Mouse (Mus musculus) B cell, adult 2 months (primary cell): ENCODE results near the gene Clba1.

Experiments
- DNase-seq, 2 experiments: peaks; one replicate each; pipeline ENCODE4 v3.0.0; 2022

The Clba1 gene

DNA sequence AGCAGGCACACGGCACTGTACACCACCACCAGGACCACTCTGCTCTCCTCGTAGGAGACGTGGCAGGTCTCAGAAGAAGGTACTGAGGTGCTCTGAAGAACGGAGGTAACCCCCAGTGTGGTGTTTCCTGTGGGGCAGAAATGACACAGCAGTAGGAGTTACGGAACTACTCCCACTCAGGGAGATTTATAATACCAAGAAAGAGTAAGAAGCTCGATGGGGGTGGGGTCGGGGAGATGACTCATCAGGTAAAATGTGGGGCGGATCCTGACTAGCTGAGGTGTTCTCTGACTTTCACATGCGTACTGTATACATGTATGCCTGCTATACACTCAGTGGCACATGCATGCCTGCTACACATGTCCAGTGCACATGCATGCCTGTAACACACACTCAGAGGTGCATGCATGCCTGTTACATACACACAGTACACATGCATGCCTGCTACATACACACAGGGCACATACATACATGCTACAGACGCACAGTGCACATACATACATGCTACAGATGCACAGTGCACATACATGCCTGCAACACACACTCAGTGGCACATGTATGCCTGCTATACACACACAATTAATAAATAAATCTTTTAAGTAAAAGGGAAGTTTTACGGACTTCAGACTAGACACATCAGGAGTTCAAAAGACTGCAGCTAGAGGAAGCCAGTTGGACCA is 44.5 kb downstream of the Clba1 start:
- DNase-seq = no peak

DNA sequence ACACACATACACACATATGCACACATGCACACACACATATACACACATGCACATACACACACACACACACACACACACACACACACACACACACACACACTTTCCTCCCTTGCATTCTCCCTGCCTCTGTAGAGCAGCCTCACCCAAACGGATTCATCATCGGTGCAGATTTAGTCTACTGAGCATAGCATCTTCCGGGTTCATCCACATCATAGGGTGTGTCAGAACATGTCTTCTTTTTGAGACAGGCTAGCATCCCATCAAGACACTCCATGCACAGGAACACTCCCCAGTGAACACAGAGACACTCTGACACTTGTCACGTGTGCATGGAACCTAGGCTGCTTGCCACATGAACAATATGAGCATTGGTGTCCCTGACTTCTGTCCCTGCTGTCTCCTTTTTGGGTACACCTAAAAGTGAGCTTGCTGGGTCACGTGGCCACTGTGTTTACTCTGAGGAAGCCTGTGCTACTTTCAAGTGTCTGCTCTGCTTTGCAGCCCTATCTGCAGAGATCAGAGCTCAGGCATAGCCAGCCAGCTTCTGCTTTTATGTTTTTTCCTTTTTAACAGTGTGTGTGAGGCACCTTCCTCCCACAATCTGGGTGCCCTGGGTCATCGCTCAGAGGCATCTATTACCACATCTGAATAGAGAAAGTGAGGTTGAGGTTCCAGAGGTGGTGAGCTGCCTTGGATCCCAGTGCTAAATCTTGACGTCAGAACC is 46.0 kb downstream of the Clba1 start:
- DNase-seq = peak; percentile 53 to 59

DNA sequence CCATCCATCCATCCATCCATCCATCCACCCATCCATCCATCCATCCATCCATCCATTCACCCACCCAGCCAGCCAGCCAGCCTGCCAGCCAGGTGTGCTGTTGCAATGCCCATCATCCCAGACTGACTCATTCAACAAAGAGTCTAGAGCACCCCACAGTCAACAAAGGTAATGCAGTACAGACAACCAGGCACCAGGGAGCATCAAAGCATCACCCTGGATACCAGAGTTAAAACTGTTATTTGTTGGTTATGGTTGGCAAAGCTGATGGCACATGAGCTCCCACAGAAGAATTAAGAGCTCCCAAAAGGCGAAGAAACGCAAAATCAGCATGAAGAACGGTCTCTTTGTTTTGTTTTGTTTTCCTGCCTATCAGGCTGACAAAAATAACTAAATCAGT is 47.6 kb downstream of the Clba1 start:
- no peak for DNase-seq

DNA sequence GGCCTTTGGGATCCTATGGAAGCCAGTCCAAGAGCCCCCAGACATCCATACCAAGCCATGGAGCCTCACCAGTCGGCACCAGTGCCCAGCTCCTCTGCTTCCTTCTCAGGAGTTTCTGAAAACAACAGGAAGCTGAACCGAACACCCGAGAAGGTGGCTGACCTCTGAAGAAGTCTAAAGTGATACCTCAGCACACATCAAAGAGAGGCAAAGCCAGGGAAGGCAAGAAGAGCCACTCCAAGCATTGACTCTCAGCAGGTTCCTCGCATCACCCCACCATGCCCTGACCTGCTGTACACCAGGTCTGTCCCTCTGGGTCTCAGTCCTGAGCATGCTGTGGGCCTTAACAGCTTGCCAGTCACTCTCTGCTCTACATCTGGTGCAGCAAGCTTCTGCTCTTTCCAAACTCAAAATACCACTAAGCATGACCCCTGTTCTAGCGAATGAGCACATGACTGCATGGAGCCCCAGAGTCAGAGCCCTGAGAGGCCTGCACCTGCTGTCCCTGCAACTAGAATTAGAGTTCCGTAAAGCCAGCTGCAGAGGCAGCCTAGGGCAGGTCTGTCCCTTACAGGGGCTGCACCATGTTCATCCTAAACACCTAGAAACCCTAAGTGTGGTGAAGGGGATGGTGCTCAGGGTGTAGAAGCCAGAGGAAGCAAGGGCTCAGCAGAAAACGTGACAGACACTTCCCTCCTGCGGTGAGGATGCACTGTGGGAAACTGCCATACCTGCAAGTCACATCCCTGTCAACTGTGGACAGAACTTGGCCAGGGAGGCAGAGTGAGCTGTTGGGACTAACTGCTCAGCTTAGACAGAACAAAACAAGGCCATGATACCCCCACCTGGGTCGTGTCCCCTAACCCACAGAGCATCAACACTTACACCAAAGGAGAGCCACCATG is 48.5 kb downstream of the Clba1 start:
- no peak for DNase-seq

DNA sequence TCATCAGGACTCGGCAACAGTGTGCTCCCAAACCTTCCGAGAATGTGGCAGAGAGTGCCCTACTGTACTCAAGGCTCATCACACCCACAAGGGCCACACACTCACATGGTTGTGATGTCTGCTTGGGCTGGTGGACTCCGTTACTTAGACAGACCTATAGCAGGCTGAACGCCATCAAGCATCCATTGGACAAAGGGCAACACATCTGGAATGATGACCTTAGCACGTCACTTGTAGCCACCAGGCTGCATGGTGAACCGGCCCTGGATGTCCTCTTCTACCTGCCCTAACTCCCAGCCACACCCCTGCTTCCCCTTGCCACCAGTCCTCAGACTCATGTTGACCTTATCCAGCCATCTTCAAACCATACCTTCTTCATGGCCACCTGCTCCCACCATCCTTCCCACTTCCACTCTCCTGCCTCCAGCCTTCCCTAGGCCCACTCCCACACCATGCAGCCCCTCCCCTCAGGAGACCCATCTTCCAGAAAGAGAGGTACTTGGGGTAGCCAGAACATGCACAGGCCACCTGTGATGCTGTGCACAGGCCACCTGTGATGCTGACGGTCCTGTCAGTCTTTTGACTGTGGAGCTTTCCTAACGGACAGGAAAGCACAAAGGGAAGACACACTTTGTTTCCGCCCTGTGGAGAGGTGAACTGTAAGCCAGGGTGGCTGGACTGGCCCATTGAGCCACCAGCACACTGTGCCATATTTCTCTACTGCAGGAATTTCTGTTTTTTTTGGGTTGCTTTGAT is 50.0 kb downstream of the Clba1 start:
- no peak for DNase-seq

DNA sequence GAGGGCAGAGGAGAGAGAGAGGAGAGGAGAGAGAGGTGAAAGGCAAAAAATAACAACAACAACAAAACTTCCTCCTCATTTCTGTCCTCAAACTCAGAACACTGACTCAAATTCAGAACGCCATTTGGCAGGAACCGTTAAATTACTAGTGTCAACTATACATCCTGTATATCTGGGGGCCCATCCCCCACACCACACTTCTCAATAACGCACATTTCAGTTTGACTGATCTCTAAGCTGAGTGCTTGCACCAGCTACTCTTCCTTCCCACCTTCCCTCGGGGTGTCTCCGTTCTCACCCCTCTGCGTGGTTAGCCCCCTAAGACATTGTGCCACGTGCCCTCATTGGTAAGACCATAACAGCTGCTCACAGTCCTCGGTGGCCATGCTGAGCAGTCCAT is 51.2 kb downstream of the Clba1 start:
- DNase-seq = peak; percentile 80 to 81

DNA sequence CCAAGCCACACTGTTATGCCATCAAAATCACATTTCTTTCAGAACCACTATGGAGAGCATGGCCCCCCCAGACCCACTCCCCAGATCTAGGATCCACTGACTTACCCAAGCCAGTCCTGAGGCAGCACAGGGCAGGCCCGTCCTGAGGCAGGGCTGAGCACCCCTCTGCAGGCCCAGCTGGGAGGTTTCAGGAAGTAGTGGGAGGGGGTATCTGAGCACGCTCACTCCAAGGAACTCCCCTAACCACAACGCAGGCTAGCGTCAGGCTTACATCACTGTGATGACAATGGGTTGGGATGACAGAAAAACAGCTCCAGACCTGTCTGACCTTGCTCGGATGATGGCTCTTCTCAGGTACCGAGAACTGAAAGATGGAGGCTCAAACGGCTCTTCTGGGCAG is 52.0 kb downstream of the Clba1 start:
- DNase-seq = peak; percentile 72 to 79

DNA sequence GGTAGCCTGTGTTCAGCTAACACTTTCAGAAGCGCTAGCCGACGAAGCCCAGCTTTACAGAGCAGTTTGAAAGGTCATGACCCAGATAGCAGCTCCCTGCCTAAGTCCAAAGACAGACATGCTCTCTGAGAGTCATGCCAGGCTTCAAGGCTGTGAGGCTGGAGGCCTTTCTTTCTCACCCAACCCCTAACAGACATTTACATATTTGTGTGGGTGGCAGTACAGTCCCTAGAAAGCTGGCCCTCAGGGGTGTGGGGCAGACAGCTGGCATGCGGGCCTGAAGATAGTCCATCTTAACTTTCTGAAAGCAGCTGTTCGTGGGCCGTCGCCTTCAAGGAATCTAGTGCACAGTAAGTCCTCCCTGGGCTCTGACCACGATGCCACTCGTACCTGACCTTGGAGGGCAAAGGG is 53.2 kb downstream of the Clba1 start:
- DNase-seq = peak; percentile 49 to 54

DNA sequence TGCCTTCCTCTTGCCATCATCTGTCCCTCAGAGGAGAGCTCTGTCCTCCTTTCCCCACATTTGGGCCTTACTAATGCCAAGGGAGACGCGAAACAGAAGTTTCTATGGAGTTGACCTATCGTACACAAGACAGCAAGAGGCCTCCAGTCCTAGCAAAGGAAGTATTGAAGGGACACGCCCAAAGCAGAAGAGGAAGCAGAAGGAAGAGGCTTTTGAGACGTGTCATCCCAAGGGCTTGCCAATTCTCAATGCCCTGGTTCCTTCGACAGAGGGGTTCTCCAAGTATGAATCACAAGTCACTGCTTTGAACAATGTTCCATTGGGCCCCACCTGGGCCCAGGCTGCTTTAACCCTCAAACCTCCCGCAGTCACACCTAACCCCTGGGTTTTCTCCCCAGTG is 56.1 kb downstream of the Clba1 start:
- no peak for DNase-seq
